Mouse (Mus musculus) heart, embryonic 16.5 days (tissue): ENCODE data around the gene Ncbp1. TPM values are rescaled to one million over a fixed set of nuclear protein-coding genes. Genes with fewer than 3 reads are reported as not detected.

ENCODE experiments used
- ATAC-seq: fragments of 200-750 bp; cut with Nextera tagmentation; replicated peaks from 2 replicates; pipeline ENCODE4 v1.8.0; 2017; ENCODE audit warnings: moderate number of reproducible peaks; ENCODE audit not compliant: insufficient read depth, low FRiP score; ENCODE audit errors: extremely low read depth
- H3K27ac ChIP-seq: fragments of 300-500 bp; sonication (generic); 2 replicates; pipeline ENCODE4 v1.5.1; 2014; ENCODE audit warnings: mild to moderate bottlenecking, low read length, control low read depth, moderate library complexity
- H3K27me3 ChIP-seq: fragments of 300-500 bp; sonication (generic); 2 replicates; pipeline ENCODE4 v1.6.1; 2014; ENCODE audit warnings: low read length, mixed read lengths; ENCODE audit not compliant: control insufficient read depth, insufficient read depth
- H3K36me3 ChIP-seq: fragments of 300-500 bp; sonication (generic); 2 replicates; pipeline ENCODE4 v1.6.1; 2014; ENCODE audit not compliant: control insufficient read depth, insufficient read depth
- H3K4me1 ChIP-seq: fragments of 300-500 bp; sonication (generic); 2 replicates; pipeline ENCODE4 v1.6.1; 2014; ENCODE audit warnings: low read length, mixed read lengths; ENCODE audit not compliant: control insufficient read depth, insufficient read depth
- H3K4me2 ChIP-seq: fragments of 300-500 bp; sonication (generic); 2 replicates; pipeline ENCODE4 v1.6.1; 2014; ENCODE audit warnings: low read depth, mild to moderate bottlenecking, control low read depth, low read length
- H3K4me3 ChIP-seq: fragments of 300-500 bp; sonication (generic); 2 replicates; pipeline ENCODE4 v1.5.1; 2014; ENCODE audit warnings: mild to moderate bottlenecking, control low read depth, low read length
- H3K9ac ChIP-seq: fragments of 300-500 bp; sonication (generic); 2 replicates; pipeline ENCODE4 v1.6.1; 2014; ENCODE audit warnings: low read length, control low read depth
- H3K9me3 ChIP-seq: fragments of 300-500 bp; sonication (generic); replicated peaks from 2 replicates; pipeline ENCODE4 v1.6.1; 2016; ENCODE audit warnings: low read length; ENCODE audit not compliant: control insufficient read depth
- WGBS: fragments of 180-500 bp; shearing (Covaris S2); extraction: QIAGEN DNeasy Blood & Tissue Kit; methylation state at CpG from one replicate; pipeline ENCODE4 v1.1.7; 2014; 5-methylcytosine and 5-hydroxymethylcytosine counted together
- polyA plus RNA-seq: library from polyadenylated mRNA; unstranded; fragments of >200 nt; fragmentation: Nextera tagmentation; extraction: Ambion mirVana; gene quantifications from 2 replicates; pipeline ENCODE4 v1.2.1, GENCODE M21; 2015

Ncbp1 gene
- 44.8 and 48.3 TPM in 2 replicates for polyA plus RNA-seq

DNA sequence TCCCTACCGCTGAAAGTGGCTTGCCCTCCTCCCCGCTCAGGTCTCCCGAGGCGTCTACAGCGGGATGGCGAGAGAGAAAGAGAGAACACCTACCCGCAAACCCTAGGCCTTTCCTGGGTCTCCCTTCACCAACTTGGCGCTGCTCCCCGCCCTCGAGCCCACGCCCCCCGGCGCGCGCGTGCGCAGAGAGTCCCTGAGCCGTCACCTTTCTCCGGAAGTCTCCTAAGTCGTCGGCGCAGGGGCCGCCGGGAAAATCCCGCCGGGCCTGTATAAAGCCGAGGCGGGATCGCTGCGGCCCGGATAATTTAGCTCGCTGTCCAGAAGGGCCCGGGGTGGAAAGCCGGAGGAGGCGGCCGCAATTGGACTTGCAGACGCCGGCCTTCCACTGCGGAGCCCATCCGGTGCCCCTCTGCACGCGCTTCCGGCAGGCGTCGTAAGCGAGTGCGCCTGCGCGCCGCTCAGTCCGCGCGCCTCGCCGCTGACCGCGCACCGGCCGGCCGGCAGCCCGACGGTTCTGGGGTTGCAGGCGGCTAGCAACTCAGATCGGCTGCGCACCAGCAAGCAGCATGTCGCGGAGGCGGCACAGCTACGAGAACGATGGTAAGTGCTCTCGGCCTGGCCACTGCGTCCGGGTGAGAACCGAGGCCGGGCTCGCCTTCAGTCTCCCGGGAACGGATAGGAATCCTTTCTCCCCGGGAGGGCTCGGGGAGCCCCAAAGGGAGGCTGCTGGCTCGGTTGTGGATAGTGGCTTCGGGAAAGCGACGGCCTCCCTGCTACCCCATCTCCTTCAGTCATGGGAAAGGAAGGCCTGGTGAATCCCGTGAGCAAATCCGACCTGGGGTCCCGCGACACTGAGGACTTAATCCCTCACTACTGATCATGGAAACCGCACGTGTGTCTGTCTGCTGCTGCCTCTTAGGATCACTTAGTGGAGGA, at the start of gene Ncbp1, which contains the start of gene Tstd2:
TSS of gene Ncbp1 (plus strand) at position 327 of the 936 bp plus-strand sequence.
TSS of gene Tstd2 (minus strand) at position 408 of the 936 bp plus-strand sequence.
- peak; percentile 87 for ATAC-seq
- Histone ChIP-seq H3K9me3 (no peaks in the 10 kb centered on the region), H3K4me1 (peaks cover 18% of the 10 kb centered on the region), H3K4me2 (peak within 1 kb of the TSS; percentile 89), H3K4me3 (peak within 1 kb of the TSS; percentile 94), H3K27ac (peak within 1 kb of the TSS; percentile 99), H3K36me3 (peaks cover 7% of the 10 kb centered on the region), H3K9ac (peak within 1 kb of the TSS; percentile 96), H3K27me3 (no peaks in the 10 kb centered on the region)
- under 1% methylated on average over 88 of the region's 90 CpGs for WGBS

DNA sequence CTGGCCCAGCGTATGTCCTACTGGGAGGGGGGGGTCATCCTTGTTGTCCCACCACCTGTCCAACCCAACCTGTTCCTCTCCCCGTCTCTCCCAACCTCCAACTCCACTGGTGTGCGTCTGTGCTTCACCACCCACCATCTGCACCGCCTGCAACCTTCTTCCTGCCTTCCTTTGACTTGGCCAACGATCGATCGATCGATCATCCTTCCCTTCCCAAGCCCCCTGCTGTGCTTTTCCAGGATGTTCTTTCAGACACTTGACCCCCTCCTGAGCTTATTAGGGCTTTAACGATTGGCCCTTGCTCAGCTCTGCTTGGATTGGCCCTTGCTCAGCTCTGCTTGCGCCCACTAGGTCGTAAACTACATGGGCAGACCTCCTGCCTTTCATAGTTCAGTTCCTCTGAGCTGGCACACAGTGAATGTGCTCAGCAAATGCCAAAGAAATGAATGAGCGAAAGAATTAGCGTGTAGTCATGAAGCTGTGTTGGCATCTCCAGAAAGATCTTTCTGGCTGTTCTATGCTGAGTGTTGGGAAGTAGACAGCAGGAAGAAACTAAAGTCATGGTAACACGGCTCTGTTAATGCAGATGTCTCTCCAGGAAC, 48.8 kb upstream of the Ncbp1 start:
- Histone ChIP-seq H3K4me3 (no peak overlapping the region), H3K27ac (no peak overlapping the region), H3K4me1 (peaks cover 20% of the 10 kb centered on the region), H3K9ac (no peak overlapping the region), H3K36me3 (peaks cover 28% of the 10 kb centered on the region), H3K4me2 (no peak overlapping the region), H3K9me3 (no peaks in the 10 kb centered on the region), H3K27me3 (no peaks in the 10 kb centered on the region)
- ATAC-seq, result no peak
- 92% methylated on average over 14 of the region's 14 CpGs for WGBS

GRCm38 (mm10) chr4:46092429-46093076, 45.9 kb upstream of the Ncbp1 start:
- no peak for ATAC-seq
- WGBS, result 76% methylated on average over 5 of the region's 5 CpGs
- H3K4me3 ChIP-seq, result no peak overlapping the region
- peaks cover 10% of the 10 kb centered on the region for H3K4me1 ChIP-seq
- H3K9ac ChIP-seq, result no peak overlapping the region
- H3K4me2 ChIP-seq, result no peak overlapping the region
- no peaks in the 10 kb centered on the region for H3K9me3 ChIP-seq
- no peak overlapping the region for H3K27ac ChIP-seq
- no peaks in the 10 kb centered on the region for H3K27me3 ChIP-seq
- H3K36me3 ChIP-seq, result peaks cover 42% of the 10 kb centered on the region

GRCm38 (mm10) chr4:46094916-46095825, 43.2 kb upstream of the Ncbp1 start:
- Histone ChIP-seq H3K9me3 (no peaks in the 10 kb centered on the region), H3K27ac (no peak overlapping the region), H3K4me2 (no peak overlapping the region), H3K4me1 (peaks cover 10% of the 10 kb centered on the region), H3K9ac (no peak overlapping the region), H3K27me3 (no peaks in the 10 kb centered on the region), H3K36me3 (peaks cover 43% of the 10 kb centered on the region), H3K4me3 (no peak overlapping the region)
- ATAC-seq, result no peak; the same call in 1 of the 2 replicates
- WGBS, result 59% methylated on average over 15 of the region's 15 CpGs

GRCm38 (mm10) chr4:46095826-46096159, 42.6 kb upstream of the Ncbp1 start:
- peaks cover 43% of the 10 kb centered on the region for H3K36me3 ChIP-seq
- H3K27me3 ChIP-seq, result no peaks in the 10 kb centered on the region
- 91% methylated on average over 3 of the region's 3 CpGs for WGBS
- peaks cover 11% of the 10 kb centered on the region for H3K4me1 ChIP-seq
- H3K27ac ChIP-seq, result no peak overlapping the region
- no peak overlapping the region for H3K4me3 ChIP-seq
- H3K9me3 ChIP-seq, result no peaks in the 10 kb centered on the region
- H3K9ac ChIP-seq, result no peak overlapping the region
- H3K4me2 ChIP-seq, result no peak overlapping the region
- ATAC-seq, result no peak

DNA sequence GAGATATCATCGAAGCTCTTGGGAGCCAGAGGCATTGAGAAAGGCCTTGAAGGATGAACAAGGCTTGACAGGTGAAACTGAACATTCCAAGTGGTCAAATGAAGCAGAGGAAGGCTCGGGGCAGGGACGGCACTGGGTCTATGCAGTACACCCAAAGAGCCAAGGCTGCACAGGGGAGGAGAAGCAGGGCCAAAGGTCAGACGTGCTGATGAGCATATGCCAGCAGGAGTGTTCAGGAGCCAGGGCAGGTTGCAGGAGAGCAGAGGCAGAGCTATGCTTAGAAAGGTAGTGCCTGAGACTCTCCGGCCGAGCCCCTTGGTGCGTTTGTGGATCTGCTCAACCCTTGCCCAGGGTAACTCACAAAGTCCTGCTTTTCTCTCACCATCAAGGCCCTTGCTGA, 41.9 kb upstream of the Ncbp1 start:
- no peak overlapping the region for H3K27ac ChIP-seq
- no peaks in the 10 kb centered on the region for H3K9me3 ChIP-seq
- H3K27me3 ChIP-seq, result no peaks in the 10 kb centered on the region
- H3K9ac ChIP-seq, result no peak overlapping the region
- peaks cover 39% of the 10 kb centered on the region for H3K36me3 ChIP-seq
- H3K4me3 ChIP-seq, result no peak overlapping the region
- ATAC-seq, result no peak
- H3K4me1 ChIP-seq, result peaks cover 19% of the 10 kb centered on the region
- WGBS, result 90% methylated on average over 7 of the region's 7 CpGs
- H3K4me2 ChIP-seq, result no peak overlapping the region

GRCm38 (mm10) chr4:46097591-46097990, 40.8 kb upstream of the Ncbp1 start:
- WGBS, result 83% methylated on average over 2 of the region's 2 CpGs
- Histone ChIP-seq H3K36me3 (peaks cover 34% of the 10 kb centered on the region), H3K4me2 (no peak overlapping the region), H3K9me3 (no peaks in the 10 kb centered on the region), H3K27ac (no peak overlapping the region), H3K9ac (no peak overlapping the region), H3K27me3 (no peaks in the 10 kb centered on the region), H3K4me3 (no peak overlapping the region), H3K4me1 (peaks cover 20% of the 10 kb centered on the region)
- no peak for ATAC-seq

DNA sequence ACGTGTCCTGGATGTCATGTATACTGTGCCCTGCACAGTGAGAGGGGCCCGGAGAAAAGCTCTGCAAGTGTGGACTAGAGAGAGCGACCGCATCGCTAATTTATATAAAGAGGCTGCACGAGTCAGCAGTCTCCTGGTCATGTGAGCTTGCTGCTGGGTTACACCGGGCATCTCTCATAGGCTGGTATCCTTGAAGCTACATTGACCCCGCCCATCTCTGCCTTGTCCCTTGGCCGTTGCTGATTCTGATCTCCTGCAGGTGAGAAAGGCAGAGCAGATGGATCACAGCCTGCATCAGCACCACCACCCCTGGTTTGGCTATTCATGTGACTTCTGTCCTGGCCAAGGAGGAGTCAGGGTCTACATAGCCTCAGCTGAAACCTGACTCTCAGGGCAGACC, 39.3 kb upstream of the Ncbp1 start:
- H3K27ac ChIP-seq, result no peak overlapping the region
- no peak for ATAC-seq

More for the DNA sequence above, 39.3 kb upstream of the Ncbp1 start:
- Histone ChIP-seq H3K36me3 (peaks cover 25% of the 10 kb centered on the region; the same call in 1 of the 2 replicates), H3K4me1 (peaks cover 20% of the 10 kb centered on the region), H3K9ac (no peak overlapping the region), H3K4me2 (no peak overlapping the region), H3K4me3 (no peak overlapping the region), H3K9me3 (no peaks in the 10 kb centered on the region), H3K27me3 (no peaks in the 10 kb centered on the region)
- 73% methylated on average over 9 of the region's 9 CpGs for WGBS
